37 mouse cellular contexts compared by ENCODE assay signal in genomic region chr2:181532589-181532988, GRCm38 (mm10). TPM values are rescaled to one million over a fixed set of nuclear protein-coding genes. Genes with fewer than 3 reads are reported as not detected.
"Had no signal": no experiment of that assay in that cellular context is flagged by ENCODE, and none has a peak within 500 bp of the region (broad histone marks: within the 10 kb centered on the region; RNA-seq: fewer than 3 reads in every experiment).

No protein-coding gene starts in this region.

- H3K4me3 ChIP-seq: embryonic facial prominence, embryonic 10.5 days; embryonic facial prominence, embryonic 12.5 days; embryonic facial prominence, embryonic 13.5 days; embryonic facial prominence, embryonic 15.5 days; erythroblast, embryonic 14.5 days; forebrain, embryonic 10.5 days; forebrain, embryonic 12.5 days; forebrain, embryonic 13.5 days; forebrain, embryonic 15.5 days; gastrocnemius, adult 2 months; heart, adult 2 months had no signal

- ATAC-seq: forebrain, embryonic 13.5 days; forebrain, embryonic 14.5 days; forebrain, embryonic 15.5 days; forebrain, embryonic 16.5 days; forebrain, postnatal 0 days had no signal

- H3K9ac ChIP-seq: embryonic facial prominence, embryonic 12.5 days; embryonic facial prominence, embryonic 13.5 days; embryonic facial prominence, embryonic 15.5 days; forebrain, embryonic 12.5 days; forebrain, embryonic 13.5 days; forebrain, embryonic 15.5 days; forebrain, postnatal 0 days had no signal

- H3K27me3 ChIP-seq: embryonic facial prominence, embryonic 12.5 days; embryonic facial prominence, embryonic 13.5 days; embryonic facial prominence, embryonic 15.5 days; forebrain, embryonic 12.5 days; forebrain, embryonic 13.5 days; forebrain, embryonic 15.5 days had no signal

- DNase-seq: cerebellum, adult 2 months; cerebellum, adult 8-10 months; cerebellum, adult 9-10 months; cerebellum, adult 9-11 months; cerebellum, postnatal 10 days; cerebellum, postnatal 14 days; cerebellum, postnatal 25 days; cerebellum, postnatal 36 days; embryo, embryonic 11 days; forebrain, postnatal 0 days; gastrocnemius, adult 2 months; gastrocnemius, postnatal 10 days; gastrocnemius, postnatal 14 days; gastrocnemius, postnatal 25 days; gastrocnemius, postnatal 36 days; heart, adult 18-20 months; heart, adult 2 months had no signal

- H3K9me3 ChIP-seq: embryonic facial prominence, embryonic 12.5 days; forebrain, embryonic 13.5 days had no signal

- H3K4me2 ChIP-seq: embryonic facial prominence, embryonic 12.5 days; embryonic facial prominence, embryonic 13.5 days; embryonic facial prominence, embryonic 15.5 days; forebrain, embryonic 12.5 days; forebrain, embryonic 13.5 days; forebrain, embryonic 15.5 days had no signal

- H3K27ac ChIP-seq: embryonic facial prominence, embryonic 10.5 days; embryonic facial prominence, embryonic 12.5 days; embryonic facial prominence, embryonic 13.5 days; embryonic facial prominence, embryonic 15.5 days; forebrain, embryonic 10.5 days; forebrain, embryonic 12.5 days; forebrain, embryonic 13.5 days; forebrain, embryonic 15.5 days; heart, adult 2 months had no signal

RNA-seq across cellular contexts. Expression of gene Abhd16b, which starts 39.6 kb away (rescaled TPM):
- total RNA-seq: common myeloid progenitor, adult 5-6 weeks; forebrain, postnatal 0 days; gastrocnemius, adult 18-20 months; gastrocnemius, adult 2 months; gastrocnemius, adult 8-10 months; gastrocnemius, postnatal 10 days; gastrocnemius, postnatal 14 days; gastrocnemius, postnatal 25 days; gastrocnemius, postnatal 36 days; gastrocnemius, postnatal 4 days; granulocyte monocyte progenitor cell, adult 5-6 weeks; heart, adult 18-20 months; heart, adult 2 months; heart, adult 8-10 months had no signal
- polyA plus RNA-seq: cerebellum, adult 2 months; cortical plate, adult 2 months; erythroblast, embryonic 14.5 days; forebrain, embryonic 10.5 days; forebrain, embryonic 11.5 days; forebrain, embryonic 12.5 days; forebrain, embryonic 13.5 days; forebrain, embryonic 14.5 days; forebrain, embryonic 15.5 days; forebrain, embryonic 16.5 days; forebrain, postnatal 0 days; frontal cortex, adult 2 months; heart, adult 2 months had no signal
